Mouse (Mus musculus): ENCODE results near the gene C87436.

GRCm38 (mm10) chr6:86471317-86471716 lies 33.1 kb downstream of the C87436 start:
- no peak for TF ChIP-seq TCF12 (IDR thresholded peaks at IDR 0.05; ENCODE audit: low read depth, low read length)
- TF ChIP-seq POLR2AphosphoS2 (IDR thresholded peaks at IDR 0.05; ENCODE audit: low read length), result no peak
- TF ChIP-seq MAX (IDR thresholded peaks at IDR 0.05; ENCODE audit: low read length), result no peak
- TF ChIP-seq POLR2AphosphoS5 (IDR thresholded peaks at IDR 0.05; ENCODE audit: borderline replicate concordance, low read depth, low read length), result no peak
- TF ChIP-seq EP300 (IDR thresholded peaks at IDR 0.05; ENCODE audit: low read depth in 1 of 2, low read length in 2 of 2), result no peak
- TF ChIP-seq GATA1 (IDR thresholded peaks at IDR 0.05; ENCODE audit: low read depth, low read length), result no peak

Measured in MEL (cell line).